Mouse (Mus musculus) ovary, adult 18-20 months (tissue): ENCODE measurements around the gene Scn3b.

Source experiments
- DNase-seq: peaks from one replicate; pipeline ENCODE4 v3.0.0; 2022; ENCODE audit warnings: low spot score, mixed read lengths

Scn3b gene

GRCm38 (mm10) chr9:40317735-40318134, 48.7 kb downstream of the Scn3b start:
- DNase-seq: no peak

- DNase-seq: no peak
These were observed 49.8 kb downstream of the Scn3b start for GRCm38 (mm10) chr9:40318771-40319170.

- DNase-seq: no peak
These were observed 51.4 kb downstream of the Scn3b start for GRCm38 (mm10) chr9:40320405-40320804.

GRCm38 (mm10) chr9:40320879-40321667, 52.1 kb downstream of the Scn3b start:
- peak; percentile 81 for DNase-seq

- no peak for DNase-seq
These were observed 52.6 kb downstream of the Scn3b start for GRCm38 (mm10) chr9:40321668-40322003.

GRCm38 (mm10) chr9:40322372-40322771, 53.4 kb downstream of the Scn3b start:
- DNase-seq: no peak

GRCm38 (mm10) chr9:40323171-40323570, 54.2 kb downstream of the Scn3b start:
- DNase-seq: no peak

- no peak for DNase-seq
These were observed 54.8 kb downstream of the Scn3b start for GRCm38 (mm10) chr9:40323773-40324172.

- DNase-seq: no peak
These were observed 55.3 kb downstream of the Scn3b start for GRCm38 (mm10) chr9:40324232-40324792.

- DNase-seq: no peak
These were observed 55.8 kb downstream of the Scn3b start for GRCm38 (mm10) chr9:40324826-40325225.

- no peak for DNase-seq
These were observed 57.4 kb downstream of the Scn3b start for GRCm38 (mm10) chr9:40326260-40326915.

- peak; percentile 88 for DNase-seq
These were observed 61.8 kb downstream of the Scn3b start for GRCm38 (mm10) chr9:40330609-40331382.

GRCm38 (mm10) chr9:40331411-40332286, 62.6 kb downstream of the Scn3b start:
- no peak for DNase-seq

GRCm38 (mm10) chr9:40332326-40332725, 63.3 kb downstream of the Scn3b start:
- DNase-seq: no peak

- no peak for DNase-seq
These were observed 64.0 kb downstream of the Scn3b start for GRCm38 (mm10) chr9:40332731-40333648.

GRCm38 (mm10) chr9:40333649-40334396, 64.8 kb downstream of the Scn3b start:
- DNase-seq: no peak

GRCm38 (mm10) chr9:40334617-40335016, 65.6 kb downstream of the Scn3b start:
- DNase-seq: no peak

- DNase-seq: peak; percentile 46
These were observed 67.7 kb downstream of the Scn3b start for GRCm38 (mm10) chr9:40336701-40337100.

GRCm38 (mm10) chr9:40337131-40337820, 68.3 kb downstream of the Scn3b start:
- no peak for DNase-seq
